Mouse (Mus musculus): ENCODE data around the gene Abcb4. TPM values are rescaled to one million over a fixed set of nuclear protein-coding genes. Genes with fewer than 3 reads are reported as not detected.

The Abcb4 gene
- total and polyA plus RNA-seq, 3 experiments = 0.27 to 0.68 (median 0.29) TPM

DNA sequence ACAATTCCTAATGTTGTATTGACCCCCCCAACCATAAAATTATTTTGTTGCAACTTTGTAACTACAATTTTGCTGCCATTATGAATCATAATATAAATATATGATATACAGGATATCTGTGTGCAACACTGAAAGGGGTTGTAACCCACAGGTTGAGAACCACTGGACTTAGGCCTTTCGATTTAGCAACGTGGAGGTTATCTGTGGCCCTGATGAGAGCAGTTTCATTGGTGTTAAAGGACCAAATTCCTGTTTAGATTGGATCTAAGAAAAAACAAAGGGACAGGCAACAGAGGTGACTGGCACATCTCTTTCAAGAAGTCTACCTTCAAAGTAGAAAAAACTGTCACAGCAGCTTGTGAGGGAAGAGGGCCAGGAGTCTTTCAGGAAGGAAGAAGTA, 7.7 kb upstream of the Abcb4 start:
- dilution Hi-C loops (cut with MboI; ENCODE audit: extremely low pct_ligation_motif_present, extremely low pct_unique_long_range_greater_than_20kb, low sequenced_read_pairs) (no loop called here), in situ Hi-C loops (cut with MboI; ENCODE audit: low pct_ligation_motif_present, low pct_unique_long_range_greater_than_20kb, low sequenced_read_pairs) (no loop called here)
- DNase-seq (ENCODE audit: extremely low read depth) = no peak
- no peaks in the 10 kb centered on the region; a peak in 1 of 4 replicates for H3K4me1 ChIP-seq (ENCODE audit: control insufficient read depth in 1 of 2, insufficient read depth in 2 of 2)
- no peaks in the 10 kb centered on the region for H3K79me2 ChIP-seq (replicated peaks; ENCODE audit: control insufficient read depth, extremely low read depth, insufficient read depth, poor library complexity, severe bottlenecking)
- no peaks in the 10 kb centered on the region for H3K9me3 ChIP-seq (replicated peaks; ENCODE audit: low read length)
- H3K27ac ChIP-seq (ENCODE audit: insufficient read depth, low read depth) = no peak overlapping the region
- no peaks in the 10 kb centered on the region for H3K27me3 ChIP-seq (replicated peaks)
- H3K36me3 ChIP-seq (replicated peaks in 1 of 2; ENCODE audit: control insufficient read depth in 1 of 2, insufficient read depth in 1 of 2, low read length in 1 of 2) = no peaks in the 10 kb centered on the region
- H3K4me2 ChIP-seq (ENCODE audit: insufficient read depth, low read depth, poor library complexity, severe bottlenecking) = no peak overlapping the region
- H3K9ac ChIP-seq (ENCODE audit: insufficient read depth, low read depth) = no peak overlapping the region
- H3K4me3 ChIP-seq (replicated peaks in 1 of 3; ENCODE audit: low read depth in 2 of 3, low read length in 2 of 3, poor library complexity in 1 of 3) = no peak overlapping the region
- TF ChIP-seq CHD2 (IDR thresholded peaks at IDR 0.05; ENCODE audit: low read length) (no peak), ZNF384 (IDR thresholded peaks at IDR 0.05; ENCODE audit: low read depth, low read length) (no peak), EP300 (IDR thresholded peaks at IDR 0.05; ENCODE audit: low read length) (no peak), CHD1 (IDR thresholded peaks at IDR 0.05; ENCODE audit: low read depth, low read length) (no peak), RAD21 (IDR thresholded peaks at IDR 0.05; ENCODE audit: low read depth, low read length) (no peak), NRF1 (IDR thresholded peaks at IDR 0.05; ENCODE audit: low read depth, low read length) (no peak), JUND (conservative IDR thresholded peaks at IDR 0.05; ENCODE audit: low read depth, low read length) (no peak), ELF1 (IDR thresholded peaks at IDR 0.05; ENCODE audit: low read depth, low read length) (no peak)

DNA sequence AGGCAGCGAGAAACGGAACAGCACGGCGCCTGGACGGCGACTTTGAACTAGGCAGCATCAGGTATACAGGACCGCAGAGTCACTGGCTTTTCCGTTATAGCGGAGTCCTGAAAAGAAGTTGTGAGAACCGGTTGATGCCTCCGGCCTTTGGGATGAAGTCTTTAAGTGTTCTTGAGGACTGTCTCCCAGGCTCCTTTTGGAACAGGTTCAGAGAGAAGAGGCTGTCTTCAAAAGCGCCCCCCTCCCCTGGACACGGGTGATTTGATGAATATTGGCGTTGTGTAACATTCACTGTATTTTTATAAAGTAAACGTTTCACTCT, 548 bp downstream of the Abcb4 start:
- Histone ChIP-seq H3K36me3 (replicated peaks in 1 of 2; ENCODE audit: control insufficient read depth in 1 of 2, insufficient read depth in 1 of 2, low read length in 1 of 2) (no peaks in the 10 kb centered on the region), H3K4me2 (ENCODE audit: insufficient read depth, low read depth, poor library complexity, severe bottlenecking) (peak overlapping the region; percentile 50), H3K4me3 (replicated peaks in 1 of 3; ENCODE audit: low read depth in 2 of 3, low read length in 2 of 3, poor library complexity in 1 of 3) (peak overlapping the region in 2 of 3 experiments; percentile 44 to 52), H3K27me3 (replicated peaks) (no peaks in the 10 kb centered on the region), H3K9me3 (replicated peaks; ENCODE audit: low read length) (no peaks in the 10 kb centered on the region), H3K4me1 (ENCODE audit: control insufficient read depth in 1 of 2, insufficient read depth in 2 of 2) (peaks cover 0 to 12% of the 10 kb centered on the region in 2 experiments; a peak in 1 of 4 replicates), H3K79me2 (replicated peaks; ENCODE audit: control insufficient read depth, extremely low read depth, insufficient read depth, poor library complexity, severe bottlenecking) (no peaks in the 10 kb centered on the region), H3K9ac (ENCODE audit: insufficient read depth, low read depth) (no peak overlapping the region), H3K27ac (ENCODE audit: insufficient read depth, low read depth) (no peak overlapping the region)
- dilution Hi-C loops (cut with MboI; ENCODE audit: extremely low pct_ligation_motif_present, extremely low pct_unique_long_range_greater_than_20kb, low sequenced_read_pairs) (no loop called here), in situ Hi-C loops (cut with MboI; ENCODE audit: low pct_ligation_motif_present, low pct_unique_long_range_greater_than_20kb, low sequenced_read_pairs) (no loop called here)
- TF ChIP-seq NELFE (IDR thresholded peaks at IDR 0.05; ENCODE audit: low read depth, low read length) = no peak
- TF ChIP-seq SIN3A (IDR thresholded peaks at IDR 0.05; ENCODE audit: low read length) = no peak
- DNase-seq (ENCODE audit: extremely low read depth) = no peak

DNA sequence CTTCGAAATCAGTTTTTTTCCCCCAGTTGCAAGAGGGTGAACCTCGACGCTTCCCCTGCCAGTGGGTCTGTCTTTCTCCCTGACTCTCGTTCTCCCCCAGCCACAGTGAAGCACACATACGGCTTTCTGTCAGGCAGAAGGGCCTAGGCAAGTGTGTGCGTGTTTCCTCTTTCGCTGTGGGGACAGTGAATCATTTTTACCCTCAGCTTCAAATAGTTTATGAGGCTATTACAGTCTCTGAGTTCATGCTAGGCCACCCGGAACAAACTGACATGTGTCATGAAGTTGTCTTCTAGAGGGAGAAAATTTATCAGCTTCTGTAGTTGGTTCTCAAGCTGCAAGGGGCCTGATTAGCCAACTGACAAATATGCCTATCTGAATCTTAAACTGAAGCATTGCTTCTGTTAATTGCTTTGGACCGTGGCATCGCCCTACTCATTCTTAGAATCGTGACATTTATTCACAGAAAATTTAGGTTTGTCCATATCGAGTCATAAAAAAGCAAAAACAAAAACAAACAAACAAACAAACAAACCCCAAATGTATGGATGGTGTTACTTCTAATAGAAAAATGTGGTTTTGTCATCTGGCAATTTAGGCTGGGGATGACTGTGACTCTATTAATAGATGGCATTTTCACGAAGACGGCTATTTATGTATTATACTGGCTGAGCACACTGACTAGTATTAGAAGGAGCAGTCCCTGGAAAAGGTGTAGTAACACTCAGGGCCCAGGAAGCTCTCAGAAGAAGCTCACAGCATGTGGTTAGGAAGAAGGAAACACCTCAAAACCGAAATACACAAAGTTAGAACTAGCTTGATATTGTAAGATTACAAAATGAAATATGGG, 1.3 kb downstream of the Abcb4 start:
- H3K9ac ChIP-seq (ENCODE audit: insufficient read depth, low read depth) = no peak overlapping the region
- peak overlapping the region; percentile 50; the same call in 1 of the 2 replicates for H3K4me2 ChIP-seq (ENCODE audit: insufficient read depth, low read depth, poor library complexity, severe bottlenecking)
- no peaks in the 10 kb centered on the region for H3K36me3 ChIP-seq (replicated peaks in 1 of 2; ENCODE audit: control insufficient read depth in 1 of 2, insufficient read depth in 1 of 2, low read length in 1 of 2)
- H3K27me3 ChIP-seq (replicated peaks) = no peaks in the 10 kb centered on the region
- H3K9me3 ChIP-seq (replicated peaks; ENCODE audit: low read length) = no peaks in the 10 kb centered on the region
- H3K4me1 ChIP-seq (ENCODE audit: control insufficient read depth in 1 of 2, insufficient read depth in 2 of 2) = peaks cover 0 to 12% of the 10 kb centered on the region in 2 experiments; a peak in 1 of 4 replicates
- dilution Hi-C loops (cut with MboI; ENCODE audit: extremely low pct_ligation_motif_present, extremely low pct_unique_long_range_greater_than_20kb, low sequenced_read_pairs) = no loop called here
- in situ Hi-C loops (cut with MboI; ENCODE audit: low pct_ligation_motif_present, low pct_unique_long_range_greater_than_20kb, low sequenced_read_pairs) = no loop called here
- TF ChIP-seq HCFC1 (IDR thresholded peaks at IDR 0.05; ENCODE audit: low read depth, low read length) (no peak), USF1 (IDR thresholded peaks at IDR 0.05; ENCODE audit: low read depth, low read length) (no peak), CHD1 (IDR thresholded peaks at IDR 0.05; ENCODE audit: low read depth, low read length) (no peak), GABPA (IDR thresholded peaks at IDR 0.05; ENCODE audit: insufficient replicate concordance, low read depth, low read length) (no peak)
- H3K4me3 ChIP-seq (replicated peaks in 1 of 3; ENCODE audit: low read depth in 2 of 3, low read length in 2 of 3, poor library complexity in 1 of 3) = no peak overlapping the region
- DNase-seq (ENCODE audit: extremely low read depth) = peak; percentile 36
- H3K27ac ChIP-seq (ENCODE audit: insufficient read depth, low read depth) = no peak overlapping the region
- no peaks in the 10 kb centered on the region for H3K79me2 ChIP-seq (replicated peaks; ENCODE audit: control insufficient read depth, extremely low read depth, insufficient read depth, poor library complexity, severe bottlenecking)
